Mouse (Mus musculus) limb, embryonic 13.5 days (tissue): Measurements from ENCODE around the gene Igf1. TPM values are rescaled to one million over a fixed set of nuclear protein-coding genes. Genes with fewer than 3 reads are reported as not detected.
A peak's percentile ranks its signal among the peaks of the same experiment; 100 is the strongest.

Experiments
- ATAC-seq: fragments of 200-750 bp; cut with Nextera tagmentation; 2 replicates; pipeline ENCODE4 v1.8.0; 2017; ENCODE audit warnings: low read depth, moderate number of reproducible peaks, moderate TSS enrichment; ENCODE audit not compliant: low FRiP score
- H3K27ac ChIP-seq: fragments of 300-500 bp; sonication (generic); 2 replicates; pipeline ENCODE4 v1.5.1; 2015; ENCODE audit warnings: inconsistent platforms, mild to moderate bottlenecking, moderate library complexity
- H3K27me3 ChIP-seq: fragments of 300-500 bp; sonication (generic); 2 replicates; pipeline ENCODE4 v1.6.1; 2015; ENCODE audit warnings: mild to moderate bottlenecking, inconsistent platforms
- H3K36me3 ChIP-seq: fragments of 300-500 bp; sonication (generic); 2 replicates; pipeline ENCODE4 v1.6.1; 2015; ENCODE audit warnings: inconsistent platforms, mild to moderate bottlenecking, moderate library complexity
- H3K4me1 ChIP-seq: fragments of 300-500 bp; sonication (generic); 2 replicates; pipeline ENCODE4 v1.6.1; 2015; ENCODE audit warnings: inconsistent platforms
- H3K4me2 ChIP-seq: fragments of 300-500 bp; sonication (generic); replicated peaks from 2 replicates; pipeline ENCODE4 v1.6.1; 2015; ENCODE audit warnings: inconsistent platforms, mild to moderate bottlenecking, moderate library complexity
- H3K4me3 ChIP-seq: fragments of 300-500 bp; sonication (generic); 2 replicates; pipeline ENCODE4 v1.5.1; 2015; ENCODE audit warnings: moderate library complexity, mild to moderate bottlenecking, inconsistent platforms
- H3K9ac ChIP-seq: fragments of 300-500 bp; sonication (generic); 2 replicates; pipeline ENCODE4 v1.6.1; 2015; ENCODE audit warnings: mild to moderate bottlenecking, inconsistent platforms
- H3K9me3 ChIP-seq: fragments of 300-500 bp; sonication (generic); 2 replicates; pipeline ENCODE4 v1.6.1; 2016; ENCODE audit warnings: inconsistent platforms
- WGBS: fragments of 180-500 bp; shearing (Covaris S2); methylation state at CpG from one replicate; pipeline ENCODE4 v1.1.7; 2015; 5-methylcytosine and 5-hydroxymethylcytosine counted together
- polyA plus RNA-seq: library from polyadenylated mRNA; unstranded; fragments of >200 nt; fragmentation: Nextera tagmentation; extraction: Ambion mirVana; gene quantifications from 2 replicates; pipeline ENCODE4 v1.2.1, GENCODE M21; 2015

Igf1 gene
- polyA plus RNA-seq, 1 experiment from 2014 or later = 58.5 TPM

- Histone ChIP-seq H3K27me3 (peaks cover 44% of the 10 kb centered on the region), H3K4me1 (peaks cover 80% of the 10 kb centered on the region), H3K4me2 (peak overlapping the region; percentile 82), H3K9me3 (no peaks in the 10 kb centered on the region), H3K4me3 (no peak overlapping the region), H3K27ac (no peak overlapping the region), H3K36me3 (no peaks in the 10 kb centered on the region), H3K9ac (0 out of 2 replicates have a peak overlapping the region, but pooled peaks have one; percentile 13)
- ATAC-seq = no peak
- 22% methylated on average over 7 of the region's 7 CpGs for WGBS
Measured at GRCm38 (mm10) chr10:87862899-87863298, 4.8 kb downstream of the Igf1 start.

- 12% methylated on average over 4 of the region's 4 CpGs for WGBS
- H3K27ac ChIP-seq = no peak overlapping the region
- H3K4me2 ChIP-seq = peak overlapping the region; percentile 82
- no peaks in the 10 kb centered on the region for H3K36me3 ChIP-seq
- no peak for ATAC-seq
- no peaks in the 10 kb centered on the region for H3K9me3 ChIP-seq
- no peak overlapping the region for H3K4me3 ChIP-seq
- H3K9ac ChIP-seq = 0 out of 2 replicates have a peak overlapping the region, but pooled peaks have one; percentile 13
- peaks cover 80% of the 10 kb centered on the region for H3K4me1 ChIP-seq
- H3K27me3 ChIP-seq = peaks cover 42% of the 10 kb centered on the region
Measured at GRCm38 (mm10) chr10:87863326-87863725, 5.3 kb downstream of the Igf1 start.

- H3K9me3 ChIP-seq = no peaks in the 10 kb centered on the region
- H3K4me2 ChIP-seq = no peak overlapping the region
- H3K36me3 ChIP-seq = no peaks in the 10 kb centered on the region
- no peak for ATAC-seq
- WGBS = 88% methylated on average over 9 of the region's 9 CpGs
- H3K4me3 ChIP-seq = no peak overlapping the region
- H3K27ac ChIP-seq = no peak overlapping the region
- peaks cover 76% of the 10 kb centered on the region for H3K4me1 ChIP-seq
- H3K9ac ChIP-seq = no peak overlapping the region
- peaks cover 49% of the 10 kb centered on the region for H3K27me3 ChIP-seq
Measured at GRCm38 (mm10) chr10:87865712-87866111, 7.6 kb downstream of the Igf1 start.

GRCm38 (mm10) chr10:87866448-87866847 is 8.4 kb downstream of the Igf1 start:
- H3K4me3 ChIP-seq = no peak overlapping the region
- H3K4me2 ChIP-seq = no peak overlapping the region
- 45% methylated on average over 8 of the region's 8 CpGs for WGBS
- no peaks in the 10 kb centered on the region for H3K36me3 ChIP-seq
- ATAC-seq = no peak
- no peak overlapping the region for H3K9ac ChIP-seq
- H3K27ac ChIP-seq = no peak overlapping the region
- peaks cover 72% of the 10 kb centered on the region for H3K4me1 ChIP-seq
- no peaks in the 10 kb centered on the region for H3K9me3 ChIP-seq
- peaks cover 54% of the 10 kb centered on the region for H3K27me3 ChIP-seq

GRCm38 (mm10) chr10:87867217-87867616 is 9.2 kb downstream of the Igf1 start:
- Histone ChIP-seq H3K27ac (no peak overlapping the region), H3K4me3 (no peak overlapping the region), H3K27me3 (peaks cover 60% of the 10 kb centered on the region), H3K9me3 (no peaks in the 10 kb centered on the region), H3K4me1 (peaks cover 73% of the 10 kb centered on the region), H3K4me2 (peak overlapping the region; percentile 11; the same call in 1 of the 2 replicates), H3K36me3 (no peaks in the 10 kb centered on the region), H3K9ac (no peak overlapping the region)
- 8% methylated on average over 2 of the region's 2 CpGs for WGBS
- no peak for ATAC-seq

GRCm38 (mm10) chr10:87867631-87868030 is 9.6 kb downstream of the Igf1 start:
- peak overlapping the region; percentile 11; the same call in 1 of the 2 replicates for H3K4me2 ChIP-seq
- peaks cover 74% of the 10 kb centered on the region for H3K4me1 ChIP-seq
- H3K9ac ChIP-seq = no peak overlapping the region
- H3K4me3 ChIP-seq = no peak overlapping the region
- no peaks in the 10 kb centered on the region for H3K9me3 ChIP-seq
- no peak overlapping the region for H3K27ac ChIP-seq
- H3K36me3 ChIP-seq = no peaks in the 10 kb centered on the region
- no peak for ATAC-seq
- WGBS = 15% methylated on average over 4 of the region's 4 CpGs
- H3K27me3 ChIP-seq = peaks cover 57% of the 10 kb centered on the region

GRCm38 (mm10) chr10:87868349-87869053 is 10.4 kb downstream of the Igf1 start:
- Histone ChIP-seq H3K4me1 (peaks cover 71% of the 10 kb centered on the region), H3K4me2 (peak overlapping the region; percentile 36), H3K36me3 (no peaks in the 10 kb centered on the region), H3K9ac (no peak overlapping the region), H3K9me3 (no peaks in the 10 kb centered on the region), H3K27ac (no peak overlapping the region), H3K4me3 (no peak overlapping the region), H3K27me3 (peaks cover 62% of the 10 kb centered on the region)
- 15% methylated on average over 9 of the region's 9 CpGs for WGBS
- peak; percentile 48 for ATAC-seq

GRCm38 (mm10) chr10:87869151-87869550 is 11.1 kb downstream of the Igf1 start:
- H3K9me3 ChIP-seq = no peaks in the 10 kb centered on the region
- H3K36me3 ChIP-seq = no peaks in the 10 kb centered on the region
- H3K4me3 ChIP-seq = no peak overlapping the region
- no peak overlapping the region for H3K9ac ChIP-seq
- no peak overlapping the region for H3K27ac ChIP-seq
- peaks cover 65% of the 10 kb centered on the region for H3K27me3 ChIP-seq
- H3K4me2 ChIP-seq = peak overlapping the region; percentile 36; the same call in 1 of the 2 replicates
- ATAC-seq = peak; percentile 45
- H3K4me1 ChIP-seq = peaks cover 71% of the 10 kb centered on the region
- WGBS = 21% methylated on average over 2 of the region's 2 CpGs

- H3K9me3 ChIP-seq = no peaks in the 10 kb centered on the region
- no peak overlapping the region for H3K4me3 ChIP-seq
- peak overlapping the region; percentile 36; the same call in 1 of the 2 replicates for H3K4me2 ChIP-seq
- peaks cover 66% of the 10 kb centered on the region for H3K4me1 ChIP-seq
- H3K27me3 ChIP-seq = peaks cover 65% of the 10 kb centered on the region
- WGBS = 41% methylated on average over 1 of the region's 1 CpGs
- H3K9ac ChIP-seq = no peak overlapping the region
- no peaks in the 10 kb centered on the region for H3K36me3 ChIP-seq
- ATAC-seq = peak; percentile 14; the same call in 1 of the 2 replicates
- no peak overlapping the region for H3K27ac ChIP-seq
Measured at GRCm38 (mm10) chr10:87869691-87870090, 11.6 kb downstream of the Igf1 start.

- no peak for ATAC-seq
- 0 out of 2 replicates have a peak overlapping the region, but pooled peaks have one; percentile 21 for H3K4me2 ChIP-seq
- WGBS = 14% methylated on average over 8 of the region's 8 CpGs
- peaks cover 59% of the 10 kb centered on the region for H3K27me3 ChIP-seq
- H3K4me1 ChIP-seq = peaks cover 54% of the 10 kb centered on the region
- H3K9me3 ChIP-seq = no peaks in the 10 kb centered on the region
- no peak overlapping the region for H3K9ac ChIP-seq
- H3K27ac ChIP-seq = no peak overlapping the region
- H3K4me3 ChIP-seq = no peak overlapping the region
- H3K36me3 ChIP-seq = no peaks in the 10 kb centered on the region
Measured at GRCm38 (mm10) chr10:87871863-87872647, 14.0 kb downstream of the Igf1 start.

GRCm38 (mm10) chr10:87872854-87873253 is 14.8 kb downstream of the Igf1 start:
- Histone ChIP-seq H3K27ac (no peak overlapping the region), H3K27me3 (peaks cover 54% of the 10 kb centered on the region), H3K4me2 (no peak overlapping the region), H3K4me1 (peaks cover 46% of the 10 kb centered on the region), H3K36me3 (no peaks in the 10 kb centered on the region), H3K4me3 (no peak overlapping the region), H3K9ac (no peak overlapping the region), H3K9me3 (no peaks in the 10 kb centered on the region)
- 14% methylated on average over 5 of the region's 5 CpGs for WGBS
- no peak for ATAC-seq

- Histone ChIP-seq H3K9ac (no peak overlapping the region), H3K27me3 (peaks cover 54% of the 10 kb centered on the region), H3K27ac (no peak overlapping the region), H3K9me3 (no peaks in the 10 kb centered on the region), H3K36me3 (no peaks in the 10 kb centered on the region), H3K4me2 (no peak overlapping the region), H3K4me3 (no peak overlapping the region), H3K4me1 (peaks cover 41% of the 10 kb centered on the region)
- WGBS = 85% methylated on average over 3 of the region's 3 CpGs
- no peak for ATAC-seq
Measured at GRCm38 (mm10) chr10:87873516-87873915, 15.5 kb downstream of the Igf1 start.
